Mouse (Mus musculus) ES-Bruce4 (cell line): Measurements from ENCODE around the gene Cldn13.

Experiments used
- CTCF ChIP-seq: IDR thresholded peaks from one replicate; pipeline ENCODE4 v1.8.1; 2011; ENCODE audit warnings: low read depth, low read length
- EP300 ChIP-seq: IDR thresholded peaks from 2 replicates; pipeline ENCODE4 v1.6.1; 2011; ENCODE audit warnings: low read depth, low read length; ENCODE audit not compliant: insufficient read depth
- POLR2A ChIP-seq: IDR thresholded peaks from one replicate; pipeline ENCODE4 v1.8.1; 2011; ENCODE audit warnings: low read length; ENCODE audit not compliant: insufficient read depth

GRCm38 (mm10) chr5:134901012-134901643 lies 14.2 kb downstream of the Cldn13 start:
- TF ChIP-seq EP300 = no peak
- peak; percentile 43 for TF ChIP-seq CTCF
- TF ChIP-seq POLR2A = no peak
